Mouse (Mus musculus) forebrain, embryonic 10.5 days (tissue): ENCODE measurements around the gene Plek2. TPM values are rescaled to one million over a fixed set of nuclear protein-coding genes. Genes with fewer than 3 reads are reported as not detected.
A peak's percentile ranks its signal among the peaks of the same experiment; 100 is the strongest.

Source experiments
- DNase-seq: peaks from one replicate; pipeline ENCODE4 v3.0.0-alpha.2; 2017; ENCODE audit warnings: low spot score; ENCODE audit errors: extremely low spot score
- H3K27ac ChIP-seq: fragments of 300-500 bp; sonication (generic); 2 replicates; pipeline ENCODE4 v1.5.1; 2016; ENCODE audit warnings: mild to moderate bottlenecking
- H3K27me3 ChIP-seq: fragments of 300-500 bp; sonication (generic); 2 replicates; pipeline ENCODE4 v1.6.1; 2016; ENCODE audit warnings: mild to moderate bottlenecking; ENCODE audit not compliant: poor library complexity, severe bottlenecking
- H3K36me3 ChIP-seq: fragments of 300-500 bp; sonication (generic); replicated peaks from 2 replicates; pipeline ENCODE4 v1.6.1; 2016; ENCODE audit warnings: mild to moderate bottlenecking, moderate library complexity
- H3K4me1 ChIP-seq: fragments of 300-500 bp; sonication (generic); 2 replicates; pipeline ENCODE4 v1.6.1; 2016
- H3K4me3 ChIP-seq: fragments of 300-500 bp; sonication (generic); 2 replicates; pipeline ENCODE4 v1.5.1; 2016; ENCODE audit warnings: mild to moderate bottlenecking, moderate library complexity
- H3K9me3 ChIP-seq: fragments of 300-500 bp; sonication (generic); 2 replicates; pipeline ENCODE4 v1.6.1; 2016; ENCODE audit warnings: mild to moderate bottlenecking, moderate library complexity
- WGBS: fragments of 180-500 bp; shearing (Covaris S2); methylation state at CpG from one replicate; pipeline ENCODE4 v1.1.7; 2016; 5-methylcytosine and 5-hydroxymethylcytosine counted together
- polyA plus RNA-seq: library from polyadenylated mRNA; unstranded; fragments of >200 nt; fragmentation: Nextera tagmentation; extraction: Ambion mirVana; gene quantifications from 2 replicates; pipeline ENCODE4 v1.2.1, GENCODE M21; 2016

The Plek2 gene
- 3.1 and 3.6 TPM in 2 replicates for polyA plus RNA-seq

DNA sequence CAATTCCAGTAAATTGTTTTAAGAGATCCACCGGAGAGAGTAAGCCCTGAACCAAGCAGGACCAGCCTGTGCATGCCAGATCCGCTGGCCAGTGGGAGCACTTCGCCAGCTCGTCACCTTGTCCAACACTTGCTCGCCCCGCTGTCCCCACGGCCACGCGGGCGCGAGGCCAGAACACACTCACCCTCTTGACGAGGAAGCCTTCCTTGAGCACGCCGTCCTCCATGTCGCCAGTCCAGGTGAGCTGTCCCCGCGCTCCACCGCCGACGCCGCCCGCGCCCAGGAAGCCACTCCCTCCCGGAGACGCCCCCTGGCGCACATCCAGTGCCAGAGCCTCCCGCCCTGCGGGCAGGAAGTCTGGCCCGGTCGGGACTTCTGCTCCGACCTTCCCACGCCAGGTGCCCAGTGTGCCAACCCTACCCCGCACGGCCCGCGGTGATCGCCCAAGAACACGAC lies at the start of gene Plek2:
Gene Plek2 (minus strand): TSS at position 258 of the 456 bp plus-strand sequence.
- H3K27ac ChIP-seq = peak within 1 kb of the TSS; percentile 65
- peak within 1 kb of the TSS; percentile 61 for H3K4me3 ChIP-seq
- no peaks in the 10 kb centered on the region for H3K36me3 ChIP-seq
- H3K9me3 ChIP-seq = no peaks in the 10 kb centered on the region; the same call in 1 of the 2 replicates
- peaks cover 23% of the 10 kb centered on the region for H3K4me1 ChIP-seq
- WGBS = 3% methylated on average over 38 of the region's 38 CpGs
- peaks cover 70% of the 10 kb centered on the region for H3K27me3 ChIP-seq
- peak; percentile 55 for DNase-seq

GRCm38 (mm10) chr12:78956405-78956804 lies 49.6 kb upstream of the Plek2 start:
- Histone ChIP-seq H3K36me3 (no peaks in the 10 kb centered on the region), H3K4me1 (no peaks in the 10 kb centered on the region), H3K9me3 (peaks cover 16% of the 10 kb centered on the region; the same call in 1 of the 2 replicates), H3K4me3 (no peak overlapping the region), H3K27me3 (no peaks in the 10 kb centered on the region), H3K27ac (no peak overlapping the region)
- 85% methylated on average over 4 of the region's 4 CpGs for WGBS
- DNase-seq = no peak

DNA sequence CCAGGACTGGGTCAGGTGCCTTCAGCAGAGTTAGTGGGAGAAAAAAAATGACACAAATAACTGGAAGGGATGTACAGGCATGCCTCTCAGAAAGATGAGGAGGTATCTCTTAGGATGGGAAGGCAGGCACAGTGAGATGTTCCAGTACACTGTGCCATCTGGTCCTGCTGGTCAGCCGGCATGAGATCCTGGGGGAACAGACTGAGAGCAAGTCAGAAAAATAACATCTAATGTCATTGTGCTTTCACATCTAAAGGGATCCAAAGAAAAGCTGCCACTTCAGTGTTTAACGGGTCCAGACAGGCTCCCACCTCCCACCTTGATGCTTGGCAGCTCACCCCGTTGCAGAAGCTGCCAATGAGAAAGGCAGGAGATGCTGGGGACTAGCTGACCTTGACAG lies 45.7 kb upstream of the Plek2 start:
- WGBS = 69% methylated on average over 3 of the region's 3 CpGs
- DNase-seq = no peak
- H3K9me3 ChIP-seq = peaks cover 16% of the 10 kb centered on the region; the same call in 1 of the 2 replicates
- H3K4me3 ChIP-seq = no peak overlapping the region
- H3K4me1 ChIP-seq = peaks cover 5% of the 10 kb centered on the region
- no peaks in the 10 kb centered on the region for H3K27me3 ChIP-seq
- no peaks in the 10 kb centered on the region for H3K36me3 ChIP-seq
- no peak overlapping the region for H3K27ac ChIP-seq

GRCm38 (mm10) chr12:78952053-78952452 lies 45.3 kb upstream of the Plek2 start:
- H3K36me3 ChIP-seq = no peaks in the 10 kb centered on the region

DNA sequence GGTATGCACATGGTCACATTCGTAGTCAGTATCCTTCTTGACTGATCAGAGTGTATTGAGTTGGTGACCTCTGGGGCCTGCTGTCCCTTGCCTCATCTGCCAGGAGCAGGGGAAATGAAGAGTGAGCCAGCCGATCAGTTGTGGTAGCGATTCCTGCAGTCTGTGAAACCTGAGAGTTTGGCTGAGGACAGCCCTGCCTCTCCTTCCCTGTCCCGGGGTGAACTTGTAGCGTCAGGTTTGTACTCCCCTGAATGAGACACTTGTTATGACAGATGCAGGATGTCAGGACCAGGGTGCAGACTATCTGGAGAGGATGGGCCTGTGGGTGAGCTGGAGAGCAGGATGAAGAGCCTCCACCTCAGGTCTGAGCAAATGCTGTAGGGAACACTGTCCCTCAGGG lies 40.9 kb upstream of the Plek2 start:
- Histone ChIP-seq H3K27me3 (no peaks in the 10 kb centered on the region), H3K4me3 (no peak overlapping the region), H3K27ac (no peak overlapping the region), H3K9me3 (no peaks in the 10 kb centered on the region), H3K4me1 (peaks cover 5% of the 10 kb centered on the region), H3K36me3 (no peaks in the 10 kb centered on the region)
- 73% methylated on average over 5 of the region's 5 CpGs for WGBS
- no peak for DNase-seq

More at GRCm38 (mm10) chr12:78952053-78952452, 45.3 kb upstream of the Plek2 start:
- DNase-seq = no peak
- H3K27me3 ChIP-seq = no peaks in the 10 kb centered on the region
- WGBS = 77% methylated on average over 11 of the region's 11 CpGs
- peaks cover 5% of the 10 kb centered on the region for H3K4me1 ChIP-seq
- H3K4me3 ChIP-seq = no peak overlapping the region
- H3K9me3 ChIP-seq = peaks cover 14% of the 10 kb centered on the region; the same call in 1 of the 2 replicates
- no peak overlapping the region for H3K27ac ChIP-seq

DNA sequence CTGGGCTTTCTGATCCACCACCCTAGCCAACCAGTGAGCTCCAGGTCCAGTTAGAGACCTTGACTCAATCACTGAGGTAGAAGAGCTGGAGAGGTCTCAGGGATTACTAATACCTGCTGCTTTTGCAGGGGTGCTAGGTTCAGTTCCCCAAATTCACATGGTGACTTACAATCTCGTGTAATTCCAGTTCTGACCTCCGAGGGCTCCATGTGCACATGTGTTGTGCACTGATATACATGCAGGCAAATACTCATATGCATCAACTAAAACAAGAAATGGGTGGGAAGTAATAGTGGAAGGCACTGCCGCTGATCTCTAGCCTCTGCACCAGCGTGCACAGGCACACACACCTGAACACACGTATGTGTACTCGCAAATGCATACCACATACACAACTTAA lies 40.4 kb upstream of the Plek2 start:
- Histone ChIP-seq H3K27ac (no peak overlapping the region), H3K4me1 (peaks cover 5% of the 10 kb centered on the region), H3K4me3 (no peak overlapping the region), H3K27me3 (no peaks in the 10 kb centered on the region), H3K36me3 (no peaks in the 10 kb centered on the region), H3K9me3 (no peaks in the 10 kb centered on the region)
- WGBS = 88% methylated on average over 6 of the region's 6 CpGs
- no peak for DNase-seq

GRCm38 (mm10) chr12:78942931-78943330 lies 36.2 kb upstream of the Plek2 start:
- Histone ChIP-seq H3K4me3 (no peak overlapping the region), H3K9me3 (no peaks in the 10 kb centered on the region), H3K27ac (no peak overlapping the region), H3K4me1 (no peaks in the 10 kb centered on the region), H3K36me3 (no peaks in the 10 kb centered on the region), H3K27me3 (no peaks in the 10 kb centered on the region)
- no peak for DNase-seq
- 83% methylated on average over 6 of the region's 6 CpGs for WGBS

DNA sequence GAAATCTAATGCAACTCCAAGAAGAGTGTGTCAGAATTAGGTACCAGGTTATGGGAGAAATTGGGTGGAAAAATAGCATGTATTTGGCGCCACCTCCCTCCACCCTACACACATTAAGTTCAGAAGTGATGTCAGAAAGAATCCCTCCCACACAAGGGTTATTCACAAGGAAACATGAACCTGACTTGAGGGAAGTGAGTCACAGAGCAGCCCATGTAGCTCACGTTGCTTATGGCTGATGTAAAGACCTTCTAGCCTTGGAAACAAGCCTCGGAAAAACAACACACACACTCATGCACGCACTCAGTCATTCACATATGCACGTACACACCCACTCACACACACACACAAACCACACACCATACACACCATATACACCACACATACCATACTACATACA lies 33.3 kb upstream of the Plek2 start:
- no peak for DNase-seq
- 91% methylated on average over 5 of the region's 5 CpGs for WGBS
- H3K4me1 ChIP-seq = no peaks in the 10 kb centered on the region
- no peaks in the 10 kb centered on the region for H3K36me3 ChIP-seq
- no peak overlapping the region for H3K27ac ChIP-seq
- no peaks in the 10 kb centered on the region for H3K27me3 ChIP-seq
- no peaks in the 10 kb centered on the region for H3K9me3 ChIP-seq
- H3K4me3 ChIP-seq = no peak overlapping the region

DNA sequence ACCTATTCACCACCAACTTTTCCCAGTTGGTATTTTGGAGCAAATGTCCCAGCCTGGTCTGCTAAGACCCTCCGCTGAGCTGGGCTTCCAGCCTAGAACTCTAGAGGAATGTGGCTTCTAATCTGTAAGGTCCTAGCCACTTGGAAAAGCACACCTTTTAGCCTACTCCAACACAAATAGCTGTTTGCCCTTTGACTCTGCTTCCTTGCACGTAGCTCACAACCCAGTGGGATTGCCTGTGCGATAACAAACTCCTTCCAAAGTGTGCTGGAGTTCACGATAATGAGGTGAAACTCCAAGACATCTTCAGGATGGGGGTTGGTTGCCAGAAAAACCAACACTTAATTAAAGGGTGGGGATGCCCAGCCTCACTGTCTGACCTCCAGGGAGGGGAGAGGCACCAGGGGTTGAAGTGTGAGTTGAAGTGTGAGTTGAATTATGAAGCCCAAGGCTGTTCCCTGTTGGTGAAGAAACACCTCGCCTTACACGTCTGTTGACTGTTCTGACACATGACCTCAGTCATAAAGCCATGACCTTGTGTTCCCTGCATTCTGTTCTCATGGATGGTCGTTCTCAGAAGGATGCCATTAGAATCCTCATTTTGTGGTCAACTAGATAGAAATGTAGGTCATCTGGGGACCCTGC lies 32.8 kb upstream of the Plek2 start:
- Histone ChIP-seq H3K4me1 (no peaks in the 10 kb centered on the region), H3K9me3 (no peaks in the 10 kb centered on the region), H3K36me3 (no peaks in the 10 kb centered on the region)

DNA sequence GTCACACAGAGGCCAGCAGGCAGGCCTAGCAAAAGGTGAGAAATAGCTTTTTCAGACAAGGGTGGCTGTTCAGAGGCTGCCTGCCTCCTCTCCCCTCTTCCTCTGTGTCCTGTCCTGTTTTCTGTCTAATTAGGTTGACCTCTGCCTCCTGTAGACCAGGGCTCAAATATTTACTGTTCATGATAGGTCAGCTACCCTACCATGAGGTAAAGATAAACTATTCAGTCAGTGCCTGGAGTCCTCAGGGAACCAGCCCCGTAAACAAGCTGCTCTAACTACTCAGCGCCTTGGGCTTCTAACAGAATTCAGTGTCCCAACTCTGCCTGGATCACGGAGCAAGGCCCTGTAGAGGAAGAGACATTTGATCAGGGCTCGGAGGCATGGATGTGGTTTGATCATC lies 29.7 kb upstream of the Plek2 start:
- DNase-seq = no peak
- H3K36me3 ChIP-seq = no peaks in the 10 kb centered on the region
- H3K4me1 ChIP-seq = no peaks in the 10 kb centered on the region
- 72% methylated on average over 4 of the region's 4 CpGs for WGBS
- H3K27ac ChIP-seq = no peak overlapping the region
- H3K9me3 ChIP-seq = no peaks in the 10 kb centered on the region
- no peak overlapping the region for H3K4me3 ChIP-seq
- no peaks in the 10 kb centered on the region for H3K27me3 ChIP-seq

More for the DNA sequence above, 32.8 kb upstream of the Plek2 start:
- 83% methylated on average over 7 of the region's 7 CpGs for WGBS
- DNase-seq = no peak
- Histone ChIP-seq H3K27me3 (no peaks in the 10 kb centered on the region), H3K27ac (no peak overlapping the region), H3K4me3 (no peak overlapping the region)

DNA sequence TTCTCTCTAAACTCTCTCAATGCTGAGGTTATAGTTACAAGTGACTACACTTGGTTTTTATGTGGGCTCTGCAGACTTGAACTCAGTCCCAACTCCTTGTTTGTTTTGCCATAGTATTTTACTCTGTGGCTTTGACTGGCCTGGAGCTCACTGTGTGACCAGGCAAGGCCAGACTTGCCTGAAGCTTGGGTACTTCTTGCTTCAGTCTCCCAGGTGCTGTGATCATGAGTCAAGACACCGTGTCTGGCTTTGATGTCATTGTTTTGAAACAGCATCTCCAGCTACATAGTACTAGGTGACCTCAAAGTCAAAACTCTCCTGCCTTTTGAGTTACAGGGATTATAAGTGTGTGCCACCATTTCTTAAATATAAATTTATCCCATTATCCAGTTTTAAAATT lies 23.1 kb upstream of the Plek2 start:
- no peaks in the 10 kb centered on the region for H3K9me3 ChIP-seq
- no peak for DNase-seq
- H3K4me1 ChIP-seq = no peaks in the 10 kb centered on the region
- H3K27me3 ChIP-seq = no peaks in the 10 kb centered on the region
- no peaks in the 10 kb centered on the region for H3K36me3 ChIP-seq
- no peak overlapping the region for H3K27ac ChIP-seq
- H3K4me3 ChIP-seq = no peak overlapping the region
- 79% methylated on average over 1 of the region's 1 CpGs for WGBS

DNA sequence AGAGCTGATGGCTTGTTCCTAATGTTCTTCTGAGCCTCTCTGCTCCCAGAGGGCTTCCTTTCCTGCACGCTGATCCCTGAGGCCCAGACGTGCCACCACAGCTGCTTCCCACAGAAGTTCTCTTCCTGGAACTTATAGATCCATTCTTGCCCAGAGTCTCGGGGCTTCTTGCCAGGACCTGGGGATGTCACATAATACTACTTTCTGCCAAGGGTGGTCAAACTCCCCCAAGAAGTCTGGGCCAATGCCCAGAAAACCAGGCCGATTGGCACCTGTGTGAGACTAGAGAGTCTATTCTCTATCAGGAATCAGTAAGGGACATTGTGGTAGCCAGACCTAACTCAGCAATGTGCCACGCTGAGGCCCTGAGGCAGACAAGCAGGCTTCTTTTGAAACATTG lies 20.5 kb upstream of the Plek2 start:
- DNase-seq = no peak
- H3K27me3 ChIP-seq = no peaks in the 10 kb centered on the region

GRCm38 (mm10) chr12:78923539-78924189 lies 16.9 kb upstream of the Plek2 start:
- no peak for DNase-seq
- H3K27me3 ChIP-seq = no peaks in the 10 kb centered on the region
- H3K4me3 ChIP-seq = no peak overlapping the region
- H3K9me3 ChIP-seq = no peaks in the 10 kb centered on the region
- peaks cover 8% of the 10 kb centered on the region for H3K4me1 ChIP-seq
- no peaks in the 10 kb centered on the region for H3K36me3 ChIP-seq
- 93% methylated on average over 7 of the region's 7 CpGs for WGBS
- no peak overlapping the region for H3K27ac ChIP-seq

More for the DNA sequence above, 20.5 kb upstream of the Plek2 start:
- 90% methylated on average over 5 of the region's 5 CpGs for WGBS
- no peaks in the 10 kb centered on the region for H3K36me3 ChIP-seq
- no peaks in the 10 kb centered on the region for H3K4me1 ChIP-seq
- no peaks in the 10 kb centered on the region for H3K9me3 ChIP-seq
- H3K4me3 ChIP-seq = no peak overlapping the region
- H3K27ac ChIP-seq = no peak overlapping the region
